Mouse (Mus musculus): ENCODE measurements around the gene Ap1m2.

DNA sequence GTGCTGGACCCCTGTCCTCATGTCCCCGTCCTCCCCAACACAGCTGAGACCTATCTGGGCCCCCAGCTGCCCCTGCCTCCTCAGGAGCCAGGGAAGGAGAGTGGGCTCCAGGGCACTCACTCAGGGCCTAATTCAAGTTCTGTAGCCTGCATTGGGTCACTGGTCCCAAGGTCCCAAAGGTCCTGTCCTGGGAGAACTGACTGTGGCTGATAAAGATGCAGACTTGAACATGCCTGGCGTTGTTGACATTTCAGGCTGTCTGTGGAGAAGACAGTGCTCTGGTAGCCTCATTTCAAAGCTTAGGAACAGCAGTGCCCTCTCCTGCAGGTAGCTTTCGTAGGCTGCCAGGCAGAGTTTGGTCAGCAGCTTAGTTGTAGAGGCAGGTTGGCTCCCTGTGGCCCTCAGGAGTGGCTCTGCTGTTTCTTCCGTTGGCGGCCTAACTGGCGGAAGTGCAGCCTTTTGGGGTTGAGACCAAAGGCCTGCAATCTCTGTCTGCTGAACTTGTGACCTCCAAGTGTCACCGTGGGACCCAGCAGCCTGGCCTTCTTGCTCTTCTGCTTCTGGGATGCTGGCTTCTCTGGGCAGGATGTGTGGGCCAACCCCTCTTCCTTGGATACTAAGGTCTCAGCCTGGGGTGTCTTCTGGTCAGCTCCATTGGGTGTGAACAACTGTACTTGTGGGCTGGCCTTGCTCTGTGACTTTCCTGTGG is 38.5 kb downstream of the Ap1m2 start:
- TF ChIP-seq CTCF (IDR thresholded peaks at IDR 0.05 in 2 of 3, conservative IDR thresholded peaks at IDR 0.05 in 1 of 3; ENCODE audit: control insufficient read depth in 1 of 3, insufficient read depth in 1 of 3, low read depth in 2 of 3, low read length in 3 of 3, poor library complexity in 1 of 3, severe bottlenecking in 1 of 3) (no peak), POLR2A (IDR thresholded peaks at IDR 0.05; ENCODE audit: control insufficient read depth in 1 of 2, insufficient read depth in 1 of 2, low read depth in 1 of 2, low read length in 2 of 2, poor library complexity in 1 of 2) (peak in 1 of 2 experiments; percentile 34; a peak in 2 of 4 replicates), MAFK (IDR thresholded peaks at IDR 0.05; ENCODE audit: borderline replicate concordance, low read depth, low read length) (0 out of 2 replicates have a peak, but pooled peaks have one; percentile 34), JUND (IDR thresholded peaks at IDR 0.05; ENCODE audit: low read depth, low read length) (no peak)
